Mouse (Mus musculus) liver, embryonic 14.5 days (tissue): ENCODE results near the gene Tmtc4. TPM values are rescaled to one million over a fixed set of nuclear protein-coding genes. Genes with fewer than 3 reads are reported as not detected.

Experiments used
- ATAC-seq: fragments of 200-750 bp; cut with Nextera tagmentation; 2 replicates; pipeline ENCODE4 v1.8.0; 2017; ENCODE audit warnings: moderate number of reproducible peaks, mild to moderate bottlenecking, moderate library complexity; ENCODE audit not compliant: insufficient read depth
- DNase-seq, 3 experiments: peaks; one replicate each; pipeline ENCODE4 v3.0.0-alpha.2; 2012 to 2013; ENCODE audit warnings: low read depth in 3 of 3, low spot score in 3 of 3
- H3K27ac ChIP-seq: fragments of 300-500 bp; sonication (generic); 2 replicates; pipeline ENCODE4 v1.5.1; 2014; ENCODE audit warnings: moderate library complexity, mild to moderate bottlenecking, control low read depth, inconsistent platforms
- H3K27me3 ChIP-seq: fragments of 300-500 bp; sonication (generic); 2 replicates; pipeline ENCODE4 v1.6.1; 2014; ENCODE audit warnings: mild to moderate bottlenecking, low read length, moderate library complexity; ENCODE audit not compliant: control insufficient read depth, insufficient read depth
- H3K36me3 ChIP-seq: fragments of 300-500 bp; sonication (generic); replicated peaks from 2 replicates; pipeline ENCODE4 v1.6.1; 2014; ENCODE audit warnings: low read depth; ENCODE audit not compliant: control insufficient read depth, insufficient read depth
- H3K4me1 ChIP-seq, 2 experiments: fragments of 200-500 bp in 1 of 2; fragments of 300-500 bp in 1 of 2; sonication (generic) in 1 of 2; replicated peaks; 2 replicates each; pipeline ENCODE4 v1.6.1; 2012 to 2014; ENCODE audit warnings: antibody characterized with exemption in 1 of 2, inconsistent platforms in 1 of 2, low read length in 1 of 2; ENCODE audit not compliant: control insufficient read depth in 2 of 2, insufficient read depth in 2 of 2
- H3K4me2 ChIP-seq: fragments of 300-500 bp; sonication (generic); 2 replicates; pipeline ENCODE4 v1.6.1; 2014; ENCODE audit warnings: low read depth, mild to moderate bottlenecking, control low read depth, moderate library complexity
- H3K4me3 ChIP-seq, 2 experiments: fragments of 200-500 bp in 1 of 2; fragments of 300-500 bp in 1 of 2; sonication (generic) in 1 of 2; 2 replicates each; pipeline ENCODE4 v1.5.1; 2012 to 2014; ENCODE audit warnings: low read depth in 2 of 2, low read length in 2 of 2, mild to moderate bottlenecking in 2 of 2, control low read depth in 1 of 2, inconsistent platforms in 1 of 2, moderate library complexity in 1 of 2; ENCODE audit not compliant: insufficient read depth in 1 of 2
- H3K9ac ChIP-seq: fragments of 300-500 bp; sonication (generic); replicated peaks from 2 replicates; pipeline ENCODE4 v1.6.1; 2014; ENCODE audit warnings: mild to moderate bottlenecking, control low read depth, moderate library complexity
- H3K9me3 ChIP-seq: fragments of 300-500 bp; sonication (generic); 2 replicates; pipeline ENCODE4 v1.6.1; 2016; ENCODE audit warnings: low read length, mixed read lengths; ENCODE audit not compliant: control insufficient read depth
- CTCF ChIP-seq: IDR thresholded peaks from 2 replicates; pipeline ENCODE4 v1.5.1; 2016; ENCODE audit warnings: antibody characterized with exemption, low read depth, control low read depth
- EP300 ChIP-seq: IDR thresholded peaks from 2 replicates; pipeline ENCODE4 v1.6.1; 2016; ENCODE audit warnings: antibody characterized with exemption, low read depth
- WGBS: fragments of 180-500 bp; shearing (Covaris S2); extraction: QIAGEN DNeasy Blood & Tissue Kit; methylation state at CpG from one replicate; pipeline ENCODE4 v1.1.7; 2014; ENCODE audit not compliant: insufficient replicate concordance; 5-methylcytosine and 5-hydroxymethylcytosine counted together
- polyA plus RNA-seq, 2 experiments: library from polyadenylated mRNA; depleted of rRNA in 1 of 2; stranded (reverse) in 1 of 2; unstranded in 1 of 2; fragments of >200 nt; fragmentation: Nextera tagmentation in 1 of 2; extraction: Ambion mirVana in 1 of 2; gene quantifications; 2 replicates each; pipeline versions ENCODE4 v1.2.1 to v1.2.3; 2012 to 2014

Tmtc4 gene
- polyA plus RNA-seq, 2 experiments: 1.4 to 2.3 TPM

- no peak overlapping the region for H3K27ac ChIP-seq
- H3K4me1 ChIP-seq: no peaks in the 10 kb centered on the region
- H3K4me3 ChIP-seq: no peak overlapping the region
- H3K9ac ChIP-seq: no peak overlapping the region
- ATAC-seq (no peak), DNase-seq (no peak)
- WGBS: 62% methylated on average over 3 of the region's 3 CpGs
- TF ChIP-seq EP300 (no peak), CTCF (no peak)
- no peaks in the 10 kb centered on the region for H3K9me3 ChIP-seq
- no peak overlapping the region for H3K4me2 ChIP-seq
- H3K36me3 ChIP-seq: no peaks in the 10 kb centered on the region; the same call in 1 of the 2 replicates
- H3K27me3 ChIP-seq: no peaks in the 10 kb centered on the region
These were observed 95.9 kb downstream of the Tmtc4 start for GRCm38 (mm10) chr14:122887702-122888479.

GRCm38 (mm10) chr14:122887278-122887677 is 96.6 kb downstream of the Tmtc4 start:
- no peak overlapping the region for H3K27ac ChIP-seq
- 43% methylated on average over 1 of the region's 1 CpGs for WGBS
- no peaks in the 10 kb centered on the region; the same call in 1 of the 2 replicates for H3K36me3 ChIP-seq
- H3K9me3 ChIP-seq: no peaks in the 10 kb centered on the region
- no peaks in the 10 kb centered on the region for H3K4me1 ChIP-seq
- TF ChIP-seq EP300 (no peak), CTCF (no peak)
- no peak overlapping the region for H3K4me2 ChIP-seq
- no peaks in the 10 kb centered on the region for H3K27me3 ChIP-seq
- no peak overlapping the region for H3K4me3 ChIP-seq
- ATAC-seq (no peak), DNase-seq (no peak)
- H3K9ac ChIP-seq: no peak overlapping the region

GRCm38 (mm10) chr14:122885893-122886292 is 97.9 kb downstream of the Tmtc4 start:
- Histone ChIP-seq H3K9ac (no peak overlapping the region), H3K4me1 (no peaks in the 10 kb centered on the region), H3K36me3 (no peaks in the 10 kb centered on the region; the same call in 1 of the 2 replicates), H3K27me3 (no peaks in the 10 kb centered on the region), H3K9me3 (no peaks in the 10 kb centered on the region), H3K27ac (no peak overlapping the region), H3K4me2 (no peak overlapping the region), H3K4me3 (no peak overlapping the region)
- no peak for ATAC-seq
- TF ChIP-seq EP300 (no peak), CTCF (no peak)
- WGBS: 66% methylated on average over 7 of the region's 7 CpGs
- DNase-seq: no peak

- DNase-seq: no peak
- no peaks in the 10 kb centered on the region for H3K9me3 ChIP-seq
- TF ChIP-seq EP300: no peak
- TF ChIP-seq CTCF: no peak
These were observed 99.8 kb downstream of the Tmtc4 start for GRCm38 (mm10) chr14:122883821-122884584.

GRCm38 (mm10) chr14:122883410-122883806 is 100.4 kb downstream of the Tmtc4 start:
- Histone ChIP-seq H3K4me2 (no peak overlapping the region), H3K9me3 (no peaks in the 10 kb centered on the region), H3K4me3 (no peak overlapping the region), H3K27me3 (no peaks in the 10 kb centered on the region), H3K9ac (no peak overlapping the region), H3K4me1 (no peaks in the 10 kb centered on the region), H3K27ac (no peak overlapping the region), H3K36me3 (no peaks in the 10 kb centered on the region)
- DNase-seq (no peak), ATAC-seq (no peak)
- no peak for TF ChIP-seq EP300
- TF ChIP-seq CTCF: no peak
- 68% methylated on average over 4 of the region's 4 CpGs for WGBS

More at GRCm38 (mm10) chr14:122883821-122884584, 99.8 kb downstream of the Tmtc4 start:
- Histone ChIP-seq H3K27ac (no peak overlapping the region), H3K4me1 (no peaks in the 10 kb centered on the region), H3K27me3 (no peaks in the 10 kb centered on the region), H3K9ac (no peak overlapping the region), H3K36me3 (no peaks in the 10 kb centered on the region), H3K4me2 (no peak overlapping the region), H3K4me3 (no peak overlapping the region)
- 65% methylated on average over 10 of the region's 10 CpGs for WGBS
- no peak for ATAC-seq
